Mouse (Mus musculus): ENCODE measurements around the gene Nkx1-1.

DNA sequence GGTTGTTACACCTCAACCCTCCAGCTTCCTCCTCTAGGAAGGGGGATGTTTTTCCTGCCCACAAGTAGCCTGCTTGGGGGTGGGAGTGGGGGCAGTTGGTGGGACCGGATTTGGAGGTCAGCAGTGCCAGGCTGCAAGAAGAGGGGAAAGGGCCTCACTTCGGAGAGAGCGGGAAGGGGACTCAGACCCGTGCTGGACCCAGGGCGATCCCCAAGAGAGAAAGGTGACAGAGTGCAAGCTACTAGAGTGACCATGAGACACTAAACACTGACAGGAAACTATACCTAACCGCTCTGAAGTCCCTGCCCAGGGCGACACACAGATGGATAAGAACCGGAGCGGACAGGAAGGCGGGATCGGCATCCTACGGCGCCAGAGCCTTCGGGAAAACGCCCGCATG lies 3.7 kb downstream of the Nkx1-1 start:
- TF ChIP-seq CTCF (IDR thresholded peaks at IDR 0.05; ENCODE audit: control insufficient read depth, insufficient read depth, insufficient replicate concordance, low read depth, low read length) (no peak), POLR2A (IDR thresholded peaks at IDR 0.05; ENCODE audit: control insufficient read depth, low read depth, low read length) (no peak)

Data from testis, adult 2 months (tissue).